Mouse (Mus musculus): Measurements from ENCODE around the gene Ghrl.
A peak's percentile ranks its signal among the peaks of the same experiment; 100 is the strongest.
"Not testable (repeated sequence)": the region's sequence is repeated elsewhere in the genome, so short reads cannot be mapped to it uniquely, and the experiment has no call there.

Gene Ghrl

DNA sequence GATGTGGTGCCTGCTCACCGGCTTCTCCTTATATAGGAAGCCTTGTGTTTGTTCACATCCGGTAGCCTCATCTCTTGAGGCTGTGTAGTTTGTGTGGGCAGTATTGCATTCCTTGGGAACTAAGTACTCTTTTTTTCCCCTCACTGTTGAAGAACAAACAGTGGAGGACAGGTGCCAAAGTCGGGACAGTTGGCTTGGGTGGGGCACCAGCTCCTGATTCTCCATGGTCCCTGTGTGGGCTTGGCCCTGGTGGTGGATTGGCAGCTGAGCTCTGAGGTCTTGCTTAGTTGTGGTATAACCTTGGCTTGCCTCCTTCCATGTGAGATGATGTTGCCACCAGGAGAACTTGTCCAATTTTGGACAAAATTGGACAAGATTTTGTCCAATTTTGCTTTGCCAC, at the start of gene Ghrl:
Gene Ghrl (minus strand): TSS at position 3 of the 400 bp plus-strand sequence.
- DNase-seq: no peak

DNA sequence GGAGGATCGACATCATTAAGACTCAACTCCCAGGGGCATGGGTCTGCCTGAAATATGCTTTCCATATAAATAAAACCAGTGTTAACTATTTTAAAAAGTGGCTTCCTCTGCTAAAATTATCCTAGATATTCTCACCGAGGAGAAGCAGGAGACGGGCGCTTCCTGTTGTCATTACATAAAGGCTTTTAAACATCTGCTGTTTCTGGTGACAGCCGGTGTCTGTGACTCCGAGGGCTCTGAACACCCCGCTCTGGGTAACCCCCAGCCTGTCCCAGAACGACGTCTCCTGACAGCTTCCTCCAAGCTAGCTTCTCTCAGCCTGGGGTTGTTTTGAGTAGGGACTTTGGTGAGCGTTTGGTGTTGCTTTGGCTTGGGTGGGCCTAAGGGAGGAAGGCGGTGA, 49.1 kb upstream of the Ghrl start:
- DNase-seq: no peak

DNA sequence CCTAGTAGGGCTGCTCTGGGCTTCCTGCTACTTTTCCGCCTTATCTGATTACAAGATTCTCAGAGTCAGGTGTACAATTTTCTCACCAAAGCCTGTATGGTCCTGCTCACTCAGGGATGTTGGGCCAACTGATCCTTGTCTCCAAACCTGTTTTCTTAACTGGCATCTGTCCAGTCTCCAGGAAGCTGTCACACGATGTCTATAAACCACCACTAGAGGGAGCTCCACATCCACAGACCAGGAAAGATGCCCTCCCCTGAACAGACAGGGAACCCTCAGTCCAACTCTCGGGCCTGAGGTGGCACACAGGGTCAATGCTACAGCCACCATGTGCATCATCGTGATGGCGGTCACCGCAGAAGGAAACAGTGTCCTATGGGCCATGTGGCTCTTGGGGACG, 42.0 kb upstream of the Ghrl start:
- peak; percentile 62 for DNase-seq

DNA sequence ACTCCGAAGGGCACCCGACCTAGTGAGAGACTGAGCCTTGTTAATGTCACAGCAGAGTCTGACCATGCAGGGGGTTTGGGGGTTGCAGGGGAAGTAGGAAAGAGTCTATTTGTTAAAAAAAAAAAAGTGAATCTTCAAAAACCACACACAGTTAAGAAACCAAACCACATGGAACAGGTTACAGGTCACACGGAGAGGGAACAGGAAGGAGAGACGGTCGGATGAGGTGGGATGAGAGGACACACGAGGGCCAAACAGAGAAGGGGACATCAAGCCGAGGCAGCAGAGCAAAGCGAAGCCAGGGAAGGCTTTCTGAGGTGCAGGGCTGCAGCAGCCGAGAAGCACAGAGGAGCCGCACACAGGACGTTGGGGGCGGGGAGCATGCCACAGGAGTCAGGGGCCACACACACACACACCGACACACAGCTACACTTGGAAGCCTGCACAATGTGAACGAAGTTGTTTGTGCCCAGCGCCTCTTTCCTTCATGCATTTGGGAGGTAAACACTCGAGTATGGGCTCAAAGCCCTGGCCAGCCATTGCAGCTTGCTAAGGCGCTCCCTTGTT, 29.5 kb upstream of the Ghrl start:
- DNase-seq: no peak

DNA sequence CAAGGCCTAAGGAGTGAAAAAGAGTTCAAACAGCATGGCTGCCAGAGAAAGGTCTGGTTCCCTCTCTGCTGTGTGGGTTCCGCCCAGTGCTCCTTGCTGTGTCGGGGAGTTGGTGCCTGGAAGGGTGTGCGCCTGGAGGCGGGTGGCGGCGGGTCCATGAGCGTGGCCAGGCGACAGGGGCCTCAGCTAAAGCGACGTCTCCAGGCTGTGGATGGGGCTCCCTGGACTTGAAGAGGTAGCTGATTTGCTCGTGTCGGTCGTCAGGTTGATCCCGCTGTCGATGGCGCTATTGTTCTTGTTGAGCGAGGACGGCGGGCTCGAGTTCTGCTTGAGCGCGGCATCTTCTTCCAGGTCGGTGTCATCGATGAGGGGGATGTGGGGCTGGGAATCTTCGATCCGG, 28.7 kb upstream of the Ghrl start:
- DNase-seq: no peak

DNA sequence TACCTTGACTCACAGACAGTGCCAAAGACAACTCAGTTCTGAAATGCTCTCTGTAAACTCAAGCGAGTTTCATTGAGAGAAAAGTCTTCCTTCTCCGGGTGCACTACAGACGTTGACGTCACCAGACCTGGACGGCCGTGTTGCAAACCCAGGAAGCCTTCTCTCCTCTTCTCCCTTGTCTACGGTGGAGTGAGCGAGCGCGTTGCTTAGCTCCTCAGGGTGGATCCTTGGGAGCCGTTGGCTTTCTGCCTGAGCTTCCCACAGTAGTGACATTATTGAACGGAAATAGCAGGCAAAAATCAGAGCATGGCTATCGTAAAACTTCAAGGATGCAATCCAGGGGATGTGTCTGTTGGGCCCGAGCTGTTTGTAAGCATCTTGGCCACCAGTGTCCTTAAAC, 27.6 kb upstream of the Ghrl start:
- no peak for DNase-seq

DNA sequence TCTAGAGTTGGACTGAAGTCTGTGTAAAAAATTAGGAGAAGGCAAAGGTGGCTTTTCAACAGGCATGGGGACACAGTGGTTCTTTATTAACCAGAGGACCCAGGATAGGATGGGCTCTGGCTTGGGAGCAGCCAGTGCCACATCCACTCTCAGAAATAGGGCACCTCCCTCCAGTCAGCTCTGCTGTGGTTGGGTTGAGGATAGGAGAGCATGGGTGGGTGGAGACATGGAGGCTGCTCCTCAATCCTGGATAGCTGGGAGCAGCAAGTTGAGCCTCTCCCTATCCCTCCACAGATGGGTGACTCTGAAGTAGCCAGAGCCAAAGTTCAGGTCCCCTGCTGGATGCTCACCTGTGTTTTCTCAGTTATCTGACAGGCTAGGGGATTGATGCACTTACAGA, 25.4 kb upstream of the Ghrl start:
- DNase-seq: no peak

DNA sequence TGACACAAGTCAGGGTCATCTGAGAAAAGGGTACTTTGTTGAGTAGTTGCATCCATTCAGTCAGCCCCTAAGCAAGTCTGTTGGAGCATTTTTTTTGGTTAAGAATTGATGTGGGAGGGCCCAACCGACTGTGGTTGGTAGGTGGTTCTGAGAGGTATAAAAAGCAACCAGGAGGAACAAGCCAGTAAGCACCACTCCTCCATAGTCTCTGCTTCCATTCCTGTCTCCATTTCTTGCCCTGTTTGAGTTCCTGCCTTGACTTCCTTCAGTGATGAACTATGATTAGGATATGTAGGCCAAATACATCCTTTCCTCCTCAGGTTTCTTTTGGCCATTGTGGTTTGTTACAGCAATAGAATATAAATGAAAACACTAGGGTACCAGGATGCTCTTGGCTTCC, 23.4 kb upstream of the Ghrl start:
- no peak for DNase-seq

DNA sequence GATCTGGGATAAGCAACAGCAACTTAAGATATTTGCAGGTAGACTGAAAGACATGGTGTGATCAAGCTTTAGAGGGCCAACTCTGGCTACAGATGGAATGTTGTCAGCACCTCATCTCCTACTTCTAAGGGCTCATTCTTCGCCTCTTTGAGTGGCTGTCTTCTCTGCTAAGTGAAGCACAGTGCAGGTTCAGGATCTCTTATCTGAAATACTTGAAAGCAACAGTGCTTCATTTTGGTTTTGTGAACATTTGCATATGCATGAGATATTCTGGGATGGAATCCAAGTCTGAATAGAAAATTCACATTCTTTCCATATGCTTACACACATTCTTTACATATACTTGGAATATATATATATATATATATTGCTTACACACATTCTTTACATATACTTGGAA, 22.6 kb upstream of the Ghrl start:
- no peak for DNase-seq

DNA sequence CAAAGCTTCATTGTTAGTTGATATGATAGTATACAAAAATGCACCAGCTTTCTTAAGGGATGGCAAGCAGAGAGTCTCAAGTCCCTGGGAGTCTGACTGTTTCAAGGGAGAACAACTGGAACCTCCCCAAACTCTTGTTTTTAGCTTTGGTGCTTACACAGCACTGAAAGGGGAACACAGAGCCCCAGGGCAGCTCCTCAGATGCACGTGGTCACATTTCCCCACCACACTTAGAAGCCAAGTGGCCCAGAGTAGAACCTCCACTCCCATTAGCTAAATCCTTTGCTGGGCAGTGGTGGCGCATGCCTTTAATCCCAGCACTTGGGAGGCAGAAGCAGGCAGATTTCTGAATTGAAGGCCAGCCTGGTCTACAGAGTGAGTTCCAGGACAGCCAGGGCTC, 21.7 kb upstream of the Ghrl start:
- DNase-seq: no peak

DNA sequence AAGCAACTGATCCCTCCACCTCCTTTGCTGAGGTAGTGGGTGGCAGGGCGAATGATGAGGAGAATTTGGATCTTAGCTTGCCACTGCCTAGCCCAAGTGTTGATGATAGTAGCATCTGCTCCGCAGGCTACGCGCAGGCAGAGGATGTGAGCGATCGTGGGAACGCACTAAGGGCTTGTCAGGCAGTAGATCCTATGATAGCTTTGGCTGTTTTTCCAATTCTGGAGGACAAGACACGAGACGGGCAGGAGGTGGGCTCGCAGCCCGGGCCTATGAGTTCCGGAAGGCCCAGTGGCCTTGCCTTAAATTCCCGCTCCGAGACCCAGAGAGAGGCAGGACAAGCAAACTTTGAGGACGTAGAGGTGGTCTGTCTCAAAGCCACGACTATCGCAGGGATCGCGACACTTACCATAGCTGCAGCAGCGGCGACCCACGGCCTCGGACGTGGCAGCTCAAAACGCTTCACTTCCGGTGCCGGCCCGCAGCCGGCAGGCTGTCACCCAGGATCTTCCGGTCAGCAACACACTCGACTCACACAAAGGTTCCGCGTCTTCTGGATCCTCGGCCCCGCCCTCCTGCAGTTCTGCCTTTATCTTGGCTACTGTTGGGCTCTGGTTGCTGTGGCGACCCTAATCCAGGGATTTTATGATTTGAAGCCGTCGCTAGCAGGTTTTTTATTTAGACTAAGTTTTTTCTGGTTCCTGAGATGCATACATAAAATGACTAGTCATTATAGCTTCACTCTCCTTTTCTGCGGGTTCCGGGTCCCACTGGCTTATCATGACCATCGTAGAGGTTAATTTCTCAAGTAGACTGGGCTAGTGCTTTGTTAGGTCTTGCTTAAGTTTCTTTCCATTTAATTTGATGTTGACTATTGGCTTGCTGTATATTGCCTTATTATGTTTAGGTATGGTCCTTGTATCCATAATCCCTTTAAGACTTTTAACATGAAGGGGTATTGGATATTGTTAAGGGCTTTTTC, 20.8 kb upstream of the Ghrl start, which contains the start of gene Sec13:
Gene Sec13 (minus strand): TSS at position 508 of the 982 bp plus-strand sequence.
- peak; percentile 88 for DNase-seq

DNA sequence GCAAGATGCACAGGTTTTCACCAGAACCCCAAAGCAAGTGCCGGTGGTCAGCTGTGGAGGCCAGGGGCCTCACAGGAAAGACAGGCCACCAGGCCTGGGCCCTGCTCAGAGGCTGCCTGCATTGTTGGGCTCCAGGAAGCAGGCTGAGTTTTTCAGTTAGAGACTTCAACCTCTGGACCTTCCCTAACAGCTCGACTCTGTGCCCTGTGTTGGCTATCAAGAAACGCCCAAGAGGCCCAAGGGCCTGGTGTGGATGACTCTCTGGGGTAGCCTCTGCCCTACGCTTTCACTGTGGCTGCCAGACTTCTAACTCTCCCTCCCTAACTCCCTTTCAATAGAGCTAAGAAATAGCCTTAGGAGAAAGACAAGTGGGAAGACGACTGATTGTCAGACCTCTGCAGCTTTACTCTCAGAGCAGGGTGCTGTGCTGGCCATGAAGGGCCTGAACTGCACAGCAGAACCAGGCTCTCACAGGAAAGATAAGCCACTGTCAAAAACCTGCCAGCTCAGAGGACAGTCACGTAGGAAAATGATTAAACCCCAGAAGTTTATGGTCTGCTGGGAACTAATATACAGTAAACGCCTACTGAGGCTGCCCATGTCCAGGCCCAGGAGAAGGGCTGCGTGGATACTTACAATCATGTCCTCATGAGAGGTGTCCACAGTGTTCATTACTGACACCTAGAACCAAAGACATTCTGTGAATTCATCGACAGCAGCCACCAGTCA, 17.8 kb upstream of the Ghrl start:
- no peak for DNase-seq

DNA sequence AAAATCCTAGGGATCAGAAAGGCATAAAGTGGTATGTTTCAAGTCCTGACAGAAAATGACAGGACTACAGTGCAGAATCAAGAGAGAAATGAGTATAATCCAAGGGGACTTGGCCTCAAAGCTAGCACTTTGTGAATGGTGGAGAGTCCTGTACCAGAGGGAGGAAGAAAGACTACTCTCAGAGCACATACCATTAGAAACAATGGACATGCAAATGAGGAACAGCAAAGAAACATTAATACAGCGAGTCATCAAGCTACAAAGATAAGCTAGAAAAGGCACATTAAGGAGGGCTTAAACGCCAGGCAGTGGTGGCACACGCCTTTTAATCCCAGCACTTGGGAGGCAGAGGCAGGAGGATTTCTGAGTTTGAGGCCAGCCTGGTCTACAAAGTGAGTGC, 11.6 kb upstream of the Ghrl start:
- no peak for DNase-seq

DNA sequence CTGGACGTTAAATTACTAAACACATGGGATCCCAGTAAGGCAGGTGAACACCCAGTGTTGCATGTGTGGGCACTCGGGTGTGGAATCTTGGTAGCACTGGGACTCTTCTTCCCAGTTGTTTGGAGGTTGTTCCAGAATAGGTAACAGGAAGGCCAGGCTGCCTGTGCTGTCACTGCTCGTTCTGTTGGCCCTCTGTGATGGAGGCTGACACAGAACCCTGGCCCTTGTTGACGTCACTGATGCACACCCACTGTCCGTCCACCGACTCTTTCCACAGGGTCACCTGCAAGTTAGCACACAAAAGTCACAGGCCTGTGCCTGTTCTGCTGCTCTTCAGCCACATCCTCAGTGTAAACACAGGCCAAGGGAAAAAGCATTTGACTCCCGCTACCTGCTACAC, 8.5 kb upstream of the Ghrl start:
- DNase-seq: no peak

DNA sequence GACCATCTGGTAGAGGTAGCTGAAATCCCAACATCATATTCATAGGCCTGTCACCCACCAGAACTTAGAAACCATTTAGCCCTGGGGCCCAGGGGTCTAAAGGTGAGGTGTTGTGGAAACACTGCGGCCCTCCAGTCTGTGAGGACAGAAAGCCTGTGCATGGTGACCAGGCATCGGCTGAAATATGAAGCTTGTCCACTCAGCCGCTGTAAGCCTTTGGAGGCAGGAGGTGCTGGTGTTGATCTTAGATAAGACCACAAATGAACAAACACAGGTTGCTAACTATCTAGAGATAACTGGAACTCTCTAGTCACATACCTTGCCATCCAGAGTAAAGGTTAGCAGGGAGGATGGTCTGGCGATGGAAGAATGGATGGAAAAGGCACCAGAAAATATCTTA, 1.4 kb upstream of the Ghrl start:
- DNase-seq: no peak

DNA sequence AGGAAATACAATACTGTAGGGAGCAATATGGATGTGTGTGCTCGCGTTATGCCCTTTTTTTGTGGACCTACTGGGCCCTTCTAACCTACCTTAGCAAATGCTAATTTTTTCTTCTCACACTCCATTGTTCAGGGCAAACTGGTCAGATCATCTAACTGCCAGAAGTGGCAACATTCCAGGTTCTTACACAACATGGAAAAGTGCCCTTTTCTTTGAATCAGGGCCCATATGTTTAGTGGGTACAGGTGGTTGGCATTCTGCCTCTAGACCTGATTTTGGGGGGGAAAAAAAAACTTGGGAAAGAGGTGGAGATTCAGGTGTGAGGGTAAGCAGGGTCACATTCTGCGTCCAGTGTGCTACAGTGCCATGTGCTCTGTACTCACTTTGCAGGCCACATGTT, 2.1 kb downstream of the Ghrl start:
- DNase-seq: peak; percentile 35

DNA sequence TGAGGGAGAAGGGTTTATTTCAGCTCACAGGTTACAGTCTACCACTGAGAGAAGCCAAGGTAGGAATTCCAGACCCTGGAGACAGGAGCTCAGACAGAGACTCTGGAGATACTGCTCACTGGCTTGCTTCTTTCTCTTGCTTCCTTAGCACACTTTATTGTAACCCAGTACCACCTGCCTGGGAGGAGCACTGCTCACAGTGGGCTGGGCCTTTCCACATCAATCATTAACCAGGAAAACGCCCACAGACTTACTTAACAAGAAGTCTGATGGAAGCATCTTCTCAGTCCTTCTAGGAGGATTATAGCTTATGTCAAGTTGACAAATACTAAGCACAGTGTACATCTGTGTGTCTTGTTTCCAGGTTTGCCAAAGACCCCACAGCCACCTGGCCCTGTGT, 4.9 kb downstream of the Ghrl start:
- DNase-seq: no peak

DNA sequence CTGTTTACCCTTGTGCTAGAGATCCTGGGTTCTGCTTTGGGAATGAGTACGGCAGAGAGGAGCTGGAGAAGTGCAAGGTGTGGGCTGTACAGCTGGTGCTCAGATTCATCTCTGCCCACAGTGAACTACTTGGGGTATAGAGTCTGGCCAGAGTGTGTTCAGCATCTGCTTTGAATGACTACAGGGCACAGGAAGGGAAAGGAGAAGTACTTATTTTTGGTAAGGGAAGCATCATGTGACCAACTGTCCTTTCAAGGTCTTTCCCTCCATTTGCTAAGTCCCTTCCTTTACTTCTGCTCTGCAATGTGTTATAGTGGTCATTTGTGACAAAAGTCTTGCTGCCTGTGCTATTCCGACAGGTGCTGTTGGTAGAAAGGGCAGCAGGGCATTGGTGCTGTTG, 5.4 kb downstream of the Ghrl start:
- no peak for DNase-seq

DNA sequence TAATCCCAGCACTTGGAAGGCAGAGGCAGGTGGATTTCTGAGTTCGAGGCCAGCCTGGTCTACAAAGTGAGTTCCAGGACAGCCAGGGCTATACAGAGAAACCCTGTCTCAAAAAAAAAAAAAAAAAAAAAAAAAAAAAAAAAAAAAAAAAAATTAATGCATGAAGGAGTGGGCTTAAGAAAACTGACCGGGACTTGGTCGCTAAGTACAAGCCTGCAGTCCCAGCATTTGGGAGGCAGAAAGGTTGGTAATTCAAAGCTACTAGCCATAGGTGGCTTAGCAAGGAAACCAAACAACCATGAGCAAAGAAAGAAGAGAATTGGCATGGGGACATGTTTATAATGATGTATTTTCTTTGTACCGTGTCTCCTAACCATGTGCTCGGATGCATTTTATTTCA, 6.3 kb downstream of the Ghrl start:
- DNase-seq: not testable (repeated sequence)

DNA sequence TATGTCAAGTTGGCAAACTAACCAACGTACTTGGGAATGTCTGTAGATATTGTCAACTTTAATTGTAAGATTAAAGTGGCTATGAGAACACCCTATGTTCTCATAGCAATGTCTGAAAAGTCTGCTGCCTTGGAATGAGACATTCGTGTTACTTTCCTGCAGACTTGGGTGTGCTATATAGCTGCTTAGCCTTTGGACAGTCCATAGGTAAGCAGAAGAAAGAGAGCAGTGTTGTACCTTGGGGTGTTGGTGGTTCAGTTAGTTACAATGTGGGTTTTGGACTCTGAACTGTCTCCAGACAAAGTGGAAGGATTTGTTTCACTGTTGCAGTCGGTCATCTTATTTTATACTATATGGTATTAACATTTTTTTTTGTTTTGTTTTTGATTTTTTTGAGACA, 7.0 kb downstream of the Ghrl start:
- DNase-seq: no peak

DNA sequence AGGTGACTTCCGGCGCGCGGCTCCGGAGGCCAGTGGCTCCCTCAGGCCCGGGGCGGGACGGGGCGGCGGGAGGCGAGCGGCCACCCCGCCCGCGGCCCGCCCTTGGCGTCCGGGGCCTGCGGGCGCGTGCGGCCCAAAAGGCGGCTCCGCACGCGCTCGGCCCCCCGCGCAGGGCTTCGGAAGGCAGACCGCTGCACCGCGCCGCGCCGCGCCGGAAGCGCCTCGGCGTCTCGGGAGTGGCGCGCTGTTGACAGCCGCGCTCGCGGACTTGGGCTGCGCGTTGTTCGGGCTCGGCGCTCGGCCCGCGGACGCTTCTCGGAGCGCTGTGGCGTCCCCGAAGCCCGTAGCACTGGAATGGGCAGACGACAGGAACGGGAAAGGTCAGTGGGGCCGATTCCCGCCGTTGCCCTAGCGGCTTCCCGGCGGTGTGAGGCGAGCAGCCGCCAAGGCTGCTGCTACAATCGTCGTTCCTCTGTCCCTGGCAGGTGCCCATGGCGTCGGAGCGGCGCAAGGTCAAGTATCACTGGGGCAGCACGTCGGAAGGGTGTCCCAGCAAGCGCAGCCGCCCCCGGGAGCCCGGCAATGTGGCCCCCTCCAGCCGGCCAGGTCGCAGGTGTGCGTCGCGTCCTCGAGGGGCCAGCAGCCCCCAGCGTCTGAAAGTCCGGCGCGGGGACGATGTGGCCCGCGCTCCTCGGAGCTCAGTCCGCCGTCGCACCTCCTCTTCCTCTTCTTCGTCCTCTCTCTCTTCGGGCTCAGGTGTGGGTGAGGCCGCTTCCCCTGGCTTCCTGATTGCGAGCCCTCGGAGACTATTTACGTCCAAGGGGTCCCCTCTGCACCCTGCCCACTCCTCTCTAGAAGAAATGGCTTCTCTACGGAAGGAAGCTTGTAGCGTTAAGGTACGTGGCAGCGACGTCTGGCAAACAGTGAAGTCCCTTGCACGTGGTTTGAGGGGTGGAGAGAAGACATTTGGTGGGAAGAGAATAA, 22.2 kb downstream of the Ghrl start:
- DNase-seq: peak; percentile 12

DNA sequence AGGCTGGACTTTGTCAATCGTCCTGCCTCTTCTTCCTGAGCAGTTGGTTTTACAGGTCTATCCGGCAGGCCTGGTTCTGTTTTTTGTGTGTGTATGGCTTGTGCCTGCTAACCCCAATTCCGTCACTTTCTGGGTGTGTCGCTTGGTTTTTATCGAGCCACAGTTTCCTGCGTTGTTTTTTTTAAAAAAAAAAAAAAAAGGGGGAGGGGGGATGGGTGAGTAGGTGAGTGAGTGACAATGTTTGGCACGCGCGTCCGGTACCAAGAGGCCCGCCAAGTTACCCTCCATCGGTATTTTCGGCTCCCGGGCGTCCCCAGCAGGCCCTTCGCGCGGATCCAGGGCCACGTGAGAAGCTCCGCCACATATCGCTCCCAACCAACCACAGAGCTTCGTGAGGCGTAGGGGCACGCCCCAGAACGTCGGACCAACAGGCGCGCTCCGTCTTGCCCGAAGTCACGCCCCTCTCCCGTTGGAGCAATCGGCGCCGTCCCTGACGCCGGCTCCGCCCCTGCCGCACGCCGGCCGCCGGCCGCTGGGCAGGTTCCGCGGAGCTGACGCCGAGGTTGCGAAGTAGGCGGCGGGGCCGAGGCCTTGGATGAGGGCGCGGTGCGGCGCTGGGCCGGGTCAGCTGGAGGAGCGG, 23.0 kb downstream of the Ghrl start, which contains the start of gene Tatdn2:
Gene Tatdn2 (plus strand): TSS at position 469 of the 640 bp plus-strand sequence.
- DNase-seq: peak; percentile 95
